Mouse (Mus musculus): ENCODE measurements at regions not wholly inside any gene's neighbourhood (a gene's known extent, or its start where the extent isn't known, plus 50 kb on each side); places are given as distances from the start of the nearest gene placed in this dataset.

DNA sequence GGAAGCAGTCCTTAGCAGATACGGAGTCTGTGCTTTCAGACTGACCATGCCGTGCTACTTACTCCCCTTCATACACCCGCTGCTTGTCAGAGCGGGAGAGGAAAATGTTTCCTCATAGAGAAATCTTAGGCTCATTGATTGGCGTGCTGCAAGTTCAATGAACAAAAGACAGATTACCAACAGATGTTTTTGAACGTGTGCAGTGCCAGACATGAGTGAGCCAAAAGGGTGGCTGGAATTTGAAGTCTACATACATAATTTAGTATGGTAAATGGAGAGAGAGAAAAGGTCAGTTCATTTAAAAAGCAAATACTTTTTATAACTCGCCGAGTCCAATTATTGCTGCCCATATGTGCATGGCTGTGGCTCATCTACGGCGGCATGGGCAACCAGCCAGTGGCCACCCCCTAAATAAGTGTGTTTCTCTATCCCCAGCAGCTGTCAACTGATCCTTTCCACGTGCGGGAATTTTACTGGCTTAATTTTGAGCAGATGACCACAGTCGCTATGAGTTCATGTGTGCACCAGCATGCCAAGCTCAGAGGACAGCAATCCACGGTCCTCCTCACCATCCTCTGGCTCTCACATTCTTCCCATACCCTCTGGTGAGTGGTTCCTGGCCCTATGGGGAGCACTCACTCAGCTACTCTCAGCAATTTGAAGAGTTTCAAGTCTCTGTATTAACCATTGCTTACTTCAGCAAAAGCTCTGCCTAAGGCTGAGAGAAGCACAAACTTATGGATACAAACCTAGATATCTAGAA, 80.3 kb downstream of the Npy1r start:
- H3K4me2 ChIP-seq (ENCODE audit: low read length): peak overlapping the region; percentile 13; the same call in 1 of the 2 replicates
- H3K4me3 ChIP-seq (ENCODE audit: low read depth, low read length): no peak overlapping the region
- 29% methylated on average over 14 of the region's 14 CpGs for WGBS
- peak; percentile 75 for ATAC-seq
- no peaks in the 10 kb centered on the region for H3K9me3 ChIP-seq (replicated peaks; ENCODE audit: control insufficient read depth, low read length, poor library complexity, severe bottlenecking)
- H3K27ac ChIP-seq (ENCODE audit: low read length): no peak overlapping the region
- H3K36me3 ChIP-seq (ENCODE audit: control insufficient read depth, insufficient read depth, low read length): no peaks in the 10 kb centered on the region
- H3K27me3 ChIP-seq (ENCODE audit: control insufficient read depth, insufficient read depth, low read depth, low read length): no peaks in the 10 kb centered on the region; the same call in 1 of the 2 replicates
- H3K4me1 ChIP-seq (ENCODE audit: control insufficient read depth, insufficient read depth, low read length): no peaks in the 10 kb centered on the region; the same call in 1 of the 2 replicates
- H3K9ac ChIP-seq (ENCODE audit: low read depth, low read length): no peak overlapping the region

DNA sequence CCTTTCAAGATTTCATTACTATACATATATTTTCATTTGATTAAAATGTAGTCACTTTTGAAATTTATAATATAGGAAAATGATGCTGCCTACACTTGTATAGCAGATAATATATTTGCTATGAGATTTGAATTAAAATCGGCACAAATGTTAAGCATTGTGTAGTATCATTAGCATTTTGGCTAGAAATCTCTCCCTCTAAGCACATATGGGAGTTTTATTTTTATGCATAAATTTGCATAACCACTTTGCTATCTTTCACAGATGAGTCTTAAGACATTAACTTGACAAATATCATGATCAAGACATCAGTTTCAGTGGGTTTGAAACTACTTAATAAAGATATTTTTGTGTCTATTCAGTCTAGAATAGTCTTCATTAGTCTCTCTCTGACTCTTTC, 80.4 kb upstream of the Naf1 start:
- no peak overlapping the region for H3K9ac ChIP-seq (ENCODE audit: low read depth, low read length)
- H3K27ac ChIP-seq (ENCODE audit: low read length): no peak overlapping the region
- 89% methylated on average over 1 of the region's 1 CpGs for WGBS
- no peaks in the 10 kb centered on the region; the same call in 1 of the 2 replicates for H3K27me3 ChIP-seq (ENCODE audit: control insufficient read depth, insufficient read depth, low read depth, low read length)
- H3K9me3 ChIP-seq (replicated peaks; ENCODE audit: control insufficient read depth, low read length, poor library complexity, severe bottlenecking): no peaks in the 10 kb centered on the region
- no peaks in the 10 kb centered on the region; the same call in 1 of the 2 replicates for H3K4me1 ChIP-seq (ENCODE audit: control insufficient read depth, insufficient read depth, low read length)
- no peak overlapping the region for H3K4me2 ChIP-seq (ENCODE audit: low read length)
- ATAC-seq: no peak
- no peaks in the 10 kb centered on the region for H3K36me3 ChIP-seq (ENCODE audit: control insufficient read depth, insufficient read depth, low read length)
- H3K4me3 ChIP-seq (ENCODE audit: low read depth, low read length): no peak overlapping the region

DNA sequence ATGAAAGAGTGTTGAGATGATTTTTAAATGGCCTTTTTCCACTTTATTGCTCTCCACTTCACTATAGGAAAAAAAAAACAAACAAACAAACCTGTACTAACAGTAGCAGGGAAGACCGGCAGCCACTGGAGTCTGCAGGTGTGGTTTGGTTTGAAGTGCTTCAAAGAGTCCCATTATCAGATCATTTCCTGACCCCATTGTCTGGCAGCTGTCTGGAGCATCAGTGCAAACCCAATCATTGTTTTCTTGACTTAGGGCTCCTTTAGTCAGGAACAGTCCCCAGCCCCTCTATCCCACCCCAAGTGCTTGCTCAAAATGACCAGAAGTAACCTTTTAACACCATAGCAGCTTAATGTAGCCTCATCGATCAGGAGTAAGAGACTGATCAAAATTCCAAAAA, 77.4 kb upstream of the Naf1 start:
- Histone ChIP-seq H3K9me3 (replicated peaks; ENCODE audit: control insufficient read depth, low read length, poor library complexity, severe bottlenecking) (no peaks in the 10 kb centered on the region), H3K27ac (ENCODE audit: low read length) (no peak overlapping the region), H3K27me3 (ENCODE audit: control insufficient read depth, insufficient read depth, low read depth, low read length) (no peaks in the 10 kb centered on the region; the same call in 1 of the 2 replicates), H3K36me3 (ENCODE audit: control insufficient read depth, insufficient read depth, low read length) (no peaks in the 10 kb centered on the region), H3K4me3 (ENCODE audit: low read depth, low read length) (no peak overlapping the region), H3K4me2 (ENCODE audit: low read length) (no peak overlapping the region), H3K9ac (ENCODE audit: low read depth, low read length) (no peak overlapping the region), H3K4me1 (ENCODE audit: control insufficient read depth, insufficient read depth, low read length) (no peaks in the 10 kb centered on the region)
- WGBS: 61% methylated on average over 2 of the region's 2 CpGs
- ATAC-seq: no peak

DNA sequence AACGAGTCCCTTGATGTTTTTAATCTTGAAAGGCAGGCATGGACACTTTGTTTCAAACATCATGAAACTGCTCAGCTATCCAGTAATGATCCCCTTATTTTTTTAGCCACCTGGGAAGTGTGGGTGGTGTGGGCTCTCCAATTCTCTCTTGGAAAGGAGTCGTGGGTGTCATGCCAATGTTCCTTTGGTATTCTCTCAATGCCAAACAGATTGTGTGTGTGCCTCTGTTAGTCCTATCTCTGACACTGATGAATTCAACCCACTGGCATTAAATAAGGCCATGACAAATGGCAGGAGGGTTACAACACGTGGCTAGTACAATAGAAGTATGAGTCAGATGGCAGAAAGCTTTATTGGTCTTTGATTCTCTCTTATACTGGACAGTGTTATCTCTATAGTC, 74.0 kb upstream of the Naf1 start:
- no peaks in the 10 kb centered on the region for H3K9me3 ChIP-seq (replicated peaks; ENCODE audit: control insufficient read depth, low read length, poor library complexity, severe bottlenecking)
- H3K9ac ChIP-seq (ENCODE audit: low read depth, low read length): no peak overlapping the region
- H3K36me3 ChIP-seq (ENCODE audit: control insufficient read depth, insufficient read depth, low read length): no peaks in the 10 kb centered on the region
- no peak overlapping the region for H3K4me3 ChIP-seq (ENCODE audit: low read depth, low read length)
- WGBS: 64% methylated on average over 3 of the region's 3 CpGs
- no peak overlapping the region for H3K27ac ChIP-seq (ENCODE audit: low read length)
- H3K4me2 ChIP-seq (ENCODE audit: low read length): no peak overlapping the region
- H3K4me1 ChIP-seq (ENCODE audit: control insufficient read depth, insufficient read depth, low read length): no peaks in the 10 kb centered on the region
- ATAC-seq: no peak
- no peaks in the 10 kb centered on the region for H3K27me3 ChIP-seq (ENCODE audit: control insufficient read depth, insufficient read depth, low read depth, low read length)
